Mouse (Mus musculus): ENCODE measurements around the gene Sh2b2.

DNA sequence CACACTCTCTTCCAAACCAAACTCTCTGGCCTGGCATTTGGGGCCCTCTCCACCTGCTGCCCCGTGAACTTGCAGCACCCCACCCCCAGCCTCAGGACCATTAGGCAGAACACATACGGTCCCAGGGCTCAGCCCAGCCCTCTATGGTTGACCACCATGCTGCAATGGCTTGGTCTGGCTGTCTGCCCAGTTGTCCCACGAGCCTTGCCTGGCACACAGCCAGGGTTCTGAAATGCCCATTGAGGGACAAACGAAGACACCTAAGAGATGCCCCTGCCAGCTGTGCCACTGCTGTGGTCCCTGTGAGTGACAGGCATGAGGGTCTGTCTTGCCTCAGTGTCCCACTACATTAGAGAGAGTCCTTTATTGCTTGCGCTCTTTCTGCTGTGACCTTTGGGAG, 30.4 kb downstream of the Sh2b2 start:
- TF ChIP-seq POLR2A (IDR thresholded peaks at IDR 0.05; ENCODE audit: insufficient read depth, low read depth, low read length) (no peak), CTCF (IDR thresholded peaks at IDR 0.05) (no peak)

All from heart, adult 2 months (tissue).